In genomic region chr9:101265546-101265945, GRCm38 (mm10) we compare ENCODE assay signal across 9 mouse cellular contexts. TPM values are rescaled to one million over a fixed set of nuclear protein-coding genes. Genes with fewer than 3 reads are reported as not detected.
A peak's percentile ranks its signal among the peaks of the same experiment; 100 is the strongest.
DNase-seq lines count a peak whose midpoint lies in the region; ATAC-seq lines count a peak whose summit lies in the region.
"Had no signal": no experiment of that assay in that cellular context is flagged by ENCODE, and none has a peak within 500 bp of the region (broad histone marks: within the 10 kb centered on the region; RNA-seq: fewer than 3 reads in every experiment).

No protein-coding gene starts in this region.

- H3K9ac ChIP-seq in midbrain, embryonic 12.5 days (replicated peaks), result no peak overlapping the region
- H3K9ac ChIP-seq in embryonic facial prominence, embryonic 14.5 days (ENCODE audit: low read depth, low read length), result 0 out of 2 replicates have a peak overlapping the region, but pooled peaks have one; percentile 15

- peaks cover 11% of the 10 kb centered on the region for H3K4me1 ChIP-seq in midbrain, embryonic 12.5 days
- peaks cover 6% of the 10 kb centered on the region for H3K4me1 ChIP-seq in midbrain, embryonic 10.5 days
- peaks cover 12% of the 10 kb centered on the region for H3K4me1 ChIP-seq in embryonic facial prominence, embryonic 14.5 days (ENCODE audit: control insufficient read depth, insufficient read depth, low read length)

- no peak for DNase-seq in midbrain, embryonic 10.5 days (ENCODE audit: low spot score)
- DNase-seq in embryonic facial prominence, embryonic 14.5 days (ENCODE audit: low spot score), result peak; percentile 92
- DNase-seq in kidney, postnatal 25 days, result peak; percentile 42 to 70
- peak; percentile 39 for DNase-seq in right cerebral cortex, postnatal 25 days
- DNase-seq in cerebellum, adult 18-20 months, result no peak
- no peak for DNase-seq in cerebellum, postnatal 4 days (ENCODE audit: low spot score in 2 of 2)

- H3K4me3 ChIP-seq in midbrain, embryonic 12.5 days, result no peak overlapping the region
- no peak overlapping the region for H3K4me3 ChIP-seq in midbrain, embryonic 10.5 days
- no peak overlapping the region for H3K4me3 ChIP-seq in embryonic facial prominence, embryonic 14.5 days (ENCODE audit: low read depth, low read length)

- H3K27me3 ChIP-seq in midbrain, embryonic 12.5 days, result no peaks in the 10 kb centered on the region
- H3K27me3 ChIP-seq in midbrain, embryonic 10.5 days (ENCODE audit: low read depth, poor library complexity, severe bottlenecking), result no peaks in the 10 kb centered on the region
- H3K27me3 ChIP-seq in embryonic facial prominence, embryonic 14.5 days (replicated peaks; ENCODE audit: control insufficient read depth, insufficient read depth, low read length), result no peaks in the 10 kb centered on the region

- WGBS in midbrain, embryonic 12.5 days, result 59% methylated on average over 6 of the region's 6 CpGs
- 83% methylated on average over 6 of the region's 6 CpGs for WGBS in midbrain, embryonic 10.5 days
- WGBS in embryonic facial prominence, embryonic 14.5 days, result 15% methylated on average over 6 of the region's 6 CpGs

- H3K36me3 ChIP-seq in midbrain, embryonic 12.5 days, result no peaks in the 10 kb centered on the region
- H3K36me3 ChIP-seq in midbrain, embryonic 10.5 days, result no peaks in the 10 kb centered on the region
- H3K36me3 ChIP-seq in embryonic facial prominence, embryonic 14.5 days (ENCODE audit: control insufficient read depth, insufficient read depth, low read length), result no peaks in the 10 kb centered on the region

- H3K4me2 ChIP-seq in midbrain, embryonic 12.5 days (replicated peaks), result no peak overlapping the region; the same call in 1 of the 2 replicates
- H3K4me2 ChIP-seq in embryonic facial prominence, embryonic 14.5 days (ENCODE audit: low read depth, low read length), result peak overlapping the region; percentile 19

- H3K9me3 ChIP-seq in midbrain, embryonic 12.5 days, result no peaks in the 10 kb centered on the region
- no peaks in the 10 kb centered on the region for H3K9me3 ChIP-seq in midbrain, embryonic 10.5 days (replicated peaks)
- H3K9me3 ChIP-seq in embryonic facial prominence, embryonic 14.5 days (ENCODE audit: control insufficient read depth, low read length), result 0 out of 2 replicates have a peak, but pooled peaks cover 3% of the 10 kb centered on the region

- ATAC-seq in midbrain, embryonic 12.5 days (ENCODE audit: low FRiP score, low read depth), result peak; percentile 63; the same call in 1 of the 2 replicates
- ATAC-seq in embryonic facial prominence, embryonic 14.5 days (ENCODE audit: low read depth), result peak; percentile 89
- no peak for ATAC-seq in megakaryocyte progenitor cell, adult 5-6 weeks (replicated peaks; ENCODE audit: poor library complexity)

- peak overlapping the region; percentile 61 for H3K27ac ChIP-seq in midbrain, embryonic 12.5 days (replicated peaks)
- H3K27ac ChIP-seq in midbrain, embryonic 10.5 days (replicated peaks), result no peak overlapping the region
- H3K27ac ChIP-seq in embryonic facial prominence, embryonic 14.5 days (replicated peaks; ENCODE audit: low read depth, low read length), result peak overlapping the region; percentile 24; the same call in 1 of the 2 replicates
- H3K27ac ChIP-seq: macrophage had no signal

RNA-seq across cellular contexts. Expression of gene Ppp2r3a, which starts 14.0 kb away (rescaled TPM):
- 20.0 and 21.7 TPM in 2 replicates for polyA plus RNA-seq in midbrain, embryonic 12.5 days (2016; fragmentation: Nextera tagmentation; extraction: Ambion mirVana)
- polyA plus RNA-seq in midbrain, embryonic 10.5 days (2016; fragmentation: Nextera tagmentation; extraction: Ambion mirVana), result 8.0 and 9.1 TPM in 2 replicates
- 25.3 and 29.8 TPM in 2 replicates for polyA plus RNA-seq in embryonic facial prominence, embryonic 14.5 days (2014; fragmentation: Nextera tagmentation; extraction: Ambion mirVana)
- 8.3 and 12.4 TPM in 2 replicates for total RNA-seq in megakaryocyte progenitor cell, adult 5-6 weeks (2015)
- 7.9 and 9.4 TPM in 2 replicates for total RNA-seq in megakaryocyte progenitor cell, adult 5-6 weeks (2017)

Comparison
In these comparisons a context has a peak if more than half of its experiments do, and no peak if none do; other contexts are left out.
1. DNase-seq: peak in embryonic facial prominence, embryonic 14.5 days (single experiment), kidney, postnatal 25 days (2 of 2) and right cerebral cortex, postnatal 25 days (single experiment); none in midbrain, embryonic 10.5 days (single experiment), cerebellum, adult 18-20 months (0 of 2) and cerebellum, postnatal 4 days (0 of 2).